9 mouse cellular contexts compared by ENCODE assay signal in the genomic region with DNA sequence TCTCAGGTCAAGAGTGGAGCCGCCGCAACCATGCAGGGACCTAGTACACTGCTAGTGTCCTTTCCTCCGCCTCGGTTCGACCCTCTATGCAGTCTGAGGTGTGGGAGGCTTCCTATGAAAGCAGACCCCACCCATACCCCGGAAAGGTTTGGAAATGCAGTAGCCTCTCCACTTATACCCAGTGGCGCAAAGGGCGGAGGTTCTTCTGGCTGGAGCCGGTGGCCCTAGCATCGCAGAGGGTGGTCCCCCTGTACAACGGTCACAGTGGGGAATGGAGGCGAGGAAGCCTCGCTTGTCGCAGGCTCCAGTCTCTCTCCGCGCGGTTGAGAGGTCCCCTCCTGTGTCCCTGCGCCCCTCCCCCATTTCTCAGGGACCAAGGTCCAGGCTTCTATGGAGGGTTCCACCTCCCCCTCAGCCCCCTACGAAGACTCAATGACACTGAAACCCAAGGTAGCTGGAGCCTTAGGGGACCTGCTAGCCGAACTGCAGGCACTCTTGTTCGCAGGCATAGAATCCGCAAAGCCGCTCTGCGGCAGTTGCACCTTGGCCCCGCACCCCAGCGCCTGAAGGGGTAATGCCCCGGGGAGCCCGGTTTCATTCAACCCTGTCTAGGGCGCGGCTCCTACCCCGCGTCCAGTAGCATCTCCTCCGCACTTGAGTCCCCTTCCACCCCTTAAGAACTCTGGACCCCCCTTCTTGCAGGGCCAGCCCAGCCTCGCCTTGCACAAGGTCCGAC. TPM values are rescaled to one million over a fixed set of nuclear protein-coding genes. Genes with fewer than 3 reads are reported as not detected.
DNase-seq lines count a peak whose midpoint lies in the region; ATAC-seq and TF ChIP-seq lines count a peak whose summit lies in the region.
"Had no signal": no experiment of that assay in that cellular context is flagged by ENCODE, and none has a peak within 500 bp of the region (broad histone marks: within the 10 kb centered on the region; RNA-seq: fewer than 3 reads in every experiment).

No protein-coding gene starts in this region.

- peak; percentile 16 for DNase-seq in adrenal gland, postnatal 25 days
- DNase-seq in adrenal gland, postnatal 14 days = no peak
- no peak for DNase-seq in lung, adult 2 months
- peak; percentile 54 for DNase-seq in hindbrain, embryonic 14.5 days (ENCODE audit: low spot score)
- DNase-seq in T-cell, adult 2 months (ENCODE audit: low spot score) = no peak
- DNase-seq in adrenal gland, postnatal 10 days = no peak

- 0 out of 2 replicates have a peak overlapping the region, but pooled peaks have one; percentile 4 for H3K4me3 ChIP-seq in lung, embryonic 15.5 days
- H3K4me3 ChIP-seq in lung, adult 2 months (replicated peaks; ENCODE audit: extremely low read depth, low read depth, low read length) = no peak overlapping the region
- H3K4me3 ChIP-seq in hindbrain, embryonic 14.5 days (replicated peaks; ENCODE audit: low read length) = peak overlapping the region; percentile 74
- H3K4me3 ChIP-seq in midbrain, embryonic 13.5 days (replicated peaks) = peak overlapping the region; percentile 89

- no peaks in the 10 kb centered on the region for H3K36me3 ChIP-seq in lung, embryonic 15.5 days
- H3K36me3 ChIP-seq in hindbrain, embryonic 14.5 days (replicated peaks; ENCODE audit: control insufficient read depth, insufficient read depth) = peaks cover 6% of the 10 kb centered on the region
- peaks cover 7% of the 10 kb centered on the region for H3K36me3 ChIP-seq in midbrain, embryonic 13.5 days

- peak; percentile 23; the same call in 1 of the 2 replicates for ATAC-seq in lung, embryonic 15.5 days (ENCODE audit: borderline replicate concordance, extremely low read depth, low FRiP score, low TSS enrichment)
- ATAC-seq in hindbrain, embryonic 14.5 days (ENCODE audit: low FRiP score) = peak; percentile 65
- peak; percentile 87 for ATAC-seq in midbrain, embryonic 13.5 days

- peaks cover 48% of the 10 kb centered on the region for H3K27me3 ChIP-seq in lung, embryonic 15.5 days
- H3K27me3 ChIP-seq in hindbrain, embryonic 14.5 days (ENCODE audit: control insufficient read depth, insufficient read depth, low read length) = no peaks in the 10 kb centered on the region; the same call in 1 of the 2 replicates
- H3K27me3 ChIP-seq in midbrain, embryonic 13.5 days = peaks cover 14% of the 10 kb centered on the region; the same call in 1 of the 2 replicates

- WGBS in lung, embryonic 15.5 days = 4% methylated on average over 35 of the region's 35 CpGs
- 4% methylated on average over 35 of the region's 35 CpGs for WGBS in lung, adult 2 months
- under 1% methylated on average over 35 of the region's 35 CpGs for WGBS in hindbrain, embryonic 14.5 days
- WGBS in midbrain, embryonic 13.5 days = under 1% methylated on average over 35 of the region's 35 CpGs

- TF ChIP-seq CTCF in lung, adult 2 months (IDR thresholded peaks at IDR 0.05; ENCODE audit: insufficient read depth, low read length) = no peak

- no peak for TF ChIP-seq POLR2A in lung, adult 2 months (IDR thresholded peaks at IDR 0.05; ENCODE audit: borderline replicate concordance, extremely low read depth, low read depth, low read length)

- H3K27ac ChIP-seq in lung, embryonic 15.5 days = no peak overlapping the region
- peak overlapping the region; percentile 93 for H3K27ac ChIP-seq in hindbrain, embryonic 14.5 days
- peak overlapping the region; percentile 96 for H3K27ac ChIP-seq in midbrain, embryonic 13.5 days
- H3K27ac ChIP-seq: macrophage had no signal

- H3K9ac ChIP-seq in lung, embryonic 15.5 days = no peak overlapping the region
- H3K9ac ChIP-seq in hindbrain, embryonic 14.5 days = peak overlapping the region; percentile 89
- peak overlapping the region; percentile 96 for H3K9ac ChIP-seq in midbrain, embryonic 13.5 days (replicated peaks)

- H3K4me1 ChIP-seq in lung, embryonic 15.5 days = peaks cover 4% of the 10 kb centered on the region; the same call in 1 of the 2 replicates
- H3K4me1 ChIP-seq in lung, adult 2 months (ENCODE audit: control insufficient read depth, insufficient read depth, low read length) = no peaks in the 10 kb centered on the region
- peaks cover 18% of the 10 kb centered on the region for H3K4me1 ChIP-seq in hindbrain, embryonic 14.5 days (replicated peaks; ENCODE audit: control insufficient read depth, insufficient read depth, low read length)
- H3K4me1 ChIP-seq in midbrain, embryonic 13.5 days (replicated peaks) = peaks cover 33% of the 10 kb centered on the region

- no peaks in the 10 kb centered on the region for H3K9me3 ChIP-seq in lung, embryonic 15.5 days
- no peaks in the 10 kb centered on the region for H3K9me3 ChIP-seq in hindbrain, embryonic 14.5 days (ENCODE audit: control insufficient read depth, low read length)
- no peaks in the 10 kb centered on the region for H3K9me3 ChIP-seq in midbrain, embryonic 13.5 days

- peak overlapping the region; percentile 33; the same call in 1 of the 2 replicates for H3K4me2 ChIP-seq in lung, embryonic 15.5 days
- peak overlapping the region; percentile 91 for H3K4me2 ChIP-seq in hindbrain, embryonic 14.5 days (replicated peaks)
- peak overlapping the region; percentile 77 for H3K4me2 ChIP-seq in midbrain, embryonic 13.5 days (replicated peaks)

RNA-seq across cellular contexts. Expression of a gene that starts 0.8 kb away (rescaled TPM):
- 9.8 and 12.2 TPM in 2 replicates for total RNA-seq in adrenal gland, postnatal 25 days (2021)
- total RNA-seq in adrenal gland, postnatal 14 days (2021) = 10.6 and 19.4 TPM in 2 replicates
- polyA plus RNA-seq in lung, embryonic 15.5 days (2015; fragmentation: Nextera tagmentation; extraction: Ambion mirVana) = 3.0 and 7.7 TPM in 2 replicates
- polyA plus RNA-seq in lung, adult 2 months (2012; rRNA removed) = 0.13 TPM in 1 of 2 replicates, not detected in the other
- 1,468 and 1,594 TPM in 2 replicates for polyA plus RNA-seq in hindbrain, embryonic 14.5 days (2014; fragmentation: Nextera tagmentation; extraction: Ambion mirVana)
- 996 and 1,042 TPM in 2 replicates for polyA plus RNA-seq in midbrain, embryonic 13.5 days (2015; fragmentation: Nextera tagmentation; extraction: Ambion mirVana)
- total RNA-seq in adrenal gland, postnatal 10 days (2021) = 10 to 100 TPM; 19.1 to 35.7 TPM
- polyA plus RNA-seq: macrophage had no signal

RNA-seq across cellular contexts. Expression of a gene that starts 6.0 kb away (rescaled TPM):
- total RNA-seq in adrenal gland, postnatal 25 days (2021) = 43.4 and 44.7 TPM in 2 replicates
- total RNA-seq in adrenal gland, postnatal 14 days (2021) = 37.6 and 38.6 TPM in 2 replicates
- polyA plus RNA-seq in lung, embryonic 15.5 days (2015; fragmentation: Nextera tagmentation; extraction: Ambion mirVana) = 51.2 and 52.7 TPM in 2 replicates
- polyA plus RNA-seq in lung, adult 2 months (2012; rRNA removed) = 23.1 and 41.0 TPM in 2 replicates
- polyA plus RNA-seq in hindbrain, embryonic 14.5 days (2014; fragmentation: Nextera tagmentation; extraction: Ambion mirVana) = 39.9 and 40.8 TPM in 2 replicates
- 33.6 and 40.6 TPM in 2 replicates for polyA plus RNA-seq in midbrain, embryonic 13.5 days (2015; fragmentation: Nextera tagmentation; extraction: Ambion mirVana)
- total RNA-seq in adrenal gland, postnatal 10 days (2021) = 10 to 100 TPM; 33.0 to 50.3 TPM

RNA-seq across cellular contexts. Expression of a gene that starts 25.7 kb away (rescaled TPM):
- 15.3 and 18.5 TPM in 2 replicates for total RNA-seq in adrenal gland, postnatal 25 days (2021)
- 16.4 and 17.9 TPM in 2 replicates for total RNA-seq in adrenal gland, postnatal 14 days (2021)
- polyA plus RNA-seq in lung, embryonic 15.5 days (2015; fragmentation: Nextera tagmentation; extraction: Ambion mirVana) = 14.9 and 15.7 TPM in 2 replicates
- 22.2 and 26.3 TPM in 2 replicates for polyA plus RNA-seq in lung, adult 2 months (2012; rRNA removed)
- polyA plus RNA-seq in hindbrain, embryonic 14.5 days (2014; fragmentation: Nextera tagmentation; extraction: Ambion mirVana) = 16.7 and 18.0 TPM in 2 replicates
- 19.7 and 19.9 TPM in 2 replicates for polyA plus RNA-seq in midbrain, embryonic 13.5 days (2015; fragmentation: Nextera tagmentation; extraction: Ambion mirVana)
- total RNA-seq in adrenal gland, postnatal 10 days (2021) = 10 to 100 TPM; 18.1 to 20.7 TPM

RNA-seq across cellular contexts. Expression of a gene that starts 51.2 kb away (rescaled TPM):
- 51.2 and 61.6 TPM in 2 replicates for total RNA-seq in adrenal gland, postnatal 25 days (2021)
- total RNA-seq in adrenal gland, postnatal 14 days (2021) = 35.3 and 37.9 TPM in 2 replicates
- 39.0 and 40.7 TPM in 2 replicates for polyA plus RNA-seq in lung, embryonic 15.5 days (2015; fragmentation: Nextera tagmentation; extraction: Ambion mirVana)
- polyA plus RNA-seq in lung, adult 2 months (2012; rRNA removed) = 39.0 and 44.0 TPM in 2 replicates
- polyA plus RNA-seq in hindbrain, embryonic 14.5 days (2014; fragmentation: Nextera tagmentation; extraction: Ambion mirVana) = 66.7 and 67.6 TPM in 2 replicates
- polyA plus RNA-seq in midbrain, embryonic 13.5 days (2015; fragmentation: Nextera tagmentation; extraction: Ambion mirVana) = 71.5 and 78.5 TPM in 2 replicates
- 10 to 100 TPM; 26.1 to 37.0 TPM for total RNA-seq in adrenal gland, postnatal 10 days (2021)

RNA-seq across cellular contexts. Expression of a gene that starts 51.7 kb away (rescaled TPM):
- 40.8 and 49.7 TPM in 2 replicates for total RNA-seq in adrenal gland, postnatal 25 days (2021)
- 36.4 and 49.3 TPM in 2 replicates for total RNA-seq in adrenal gland, postnatal 14 days (2021)
- polyA plus RNA-seq in lung, embryonic 15.5 days (2015; fragmentation: Nextera tagmentation; extraction: Ambion mirVana) = 61.8 and 66.7 TPM in 2 replicates
- polyA plus RNA-seq in lung, adult 2 months (2012; rRNA removed) = 29.1 and 42.9 TPM in 2 replicates
- 62.3 and 63.3 TPM in 2 replicates for polyA plus RNA-seq in hindbrain, embryonic 14.5 days (2014; fragmentation: Nextera tagmentation; extraction: Ambion mirVana)
- 91.6 and 95.9 TPM in 2 replicates for polyA plus RNA-seq in midbrain, embryonic 13.5 days (2015; fragmentation: Nextera tagmentation; extraction: Ambion mirVana)
- 10 to 100 TPM; 37.9 to 48.2 TPM for total RNA-seq in adrenal gland, postnatal 10 days (2021)

Comparison
In these comparisons a context has a peak if more than half of its experiments do, and no peak if none do; other contexts are left out.
1. DNase-seq: peak in adrenal gland, postnatal 25 days (single experiment) and hindbrain, embryonic 14.5 days (single experiment); none in adrenal gland, postnatal 14 days (single experiment), lung, adult 2 months (single experiment), T-cell, adult 2 months (single experiment) and adrenal gland, postnatal 10 days (single experiment).
2. ATAC-seq: peak in every context shown above with its lines; median percentile 87 in midbrain, embryonic 13.5 days; 65 in hindbrain, embryonic 14.5 days; 23 in lung, embryonic 15.5 days.
3. H3K4me2 ChIP-seq: peak in every context shown above with its lines; median percentile 91 in hindbrain, embryonic 14.5 days; 77 in midbrain, embryonic 13.5 days; 33 in lung, embryonic 15.5 days.
4. RNA of a gene that starts 0.8 kb away (polyA plus RNA-seq): 1,468 to 1,594 TPM in hindbrain, embryonic 14.5 days and 996 to 1,042 TPM in midbrain, embryonic 13.5 days; 3.0 to 7.7 TPM in lung, embryonic 15.5 days and 0.13 TPM in lung, adult 2 months; every median in the first group is over 100 times any median in the second.